Mouse (Mus musculus) thymus, postnatal 0 days (tissue): ENCODE measurements around the gene Mdm4. TPM values are rescaled to one million over a fixed set of nuclear protein-coding genes. Genes with fewer than 3 reads are reported as not detected.

Source experiments
- microRNA-seq: library from miRNA; unstranded; fragments of <30 nt; microRNA quantifications from one replicate; pipeline ENCODE4, GENCODE M21; 2016; ENCODE audit warnings: borderline number of aligned reads
- polyA plus RNA-seq: library from polyadenylated mRNA; unstranded; fragments of >200 nt; fragmentation: Nextera tagmentation; extraction: Ambion mirVana; gene quantifications from 2 replicates; pipeline ENCODE4 v1.2.1, GENCODE M21; 2015

The Mdm4 gene
- polyA plus RNA-seq, 1 experiment from 2014 or later = 36.9 TPM

Small RNA genes within 50 kb of the gene (microRNA-seq; reads per million reads assigned to microRNA genes)
- gene Gm44300 = not detected

Other genes with a start within 250 kb of the Mdm4 start
- 0.15 and 0.16 TPM in 2 replicates for gene Lrrn2, start 150.3 kb downstream of the Mdm4 start, polyA plus RNA-seq
- 2.1 and 2.6 TPM in 2 replicates for gene Pik3c2b, start 15.1 kb upstream of the Mdm4 start, polyA plus RNA-seq
- 32.4 and 34.2 TPM in 2 replicates for gene Ppp1r15b, start 100.6 kb upstream of the Mdm4 start, polyA plus RNA-seq
- gene Plekha6, start 133.6 kb upstream of the Mdm4 start, polyA plus RNA-seq = 0.28 and 0.44 TPM in 2 replicates